Mouse (Mus musculus): ENCODE results near the gene Zfp839. TPM values are rescaled to one million over a fixed set of nuclear protein-coding genes. Genes with fewer than 3 reads are reported as not detected.

The Zfp839 gene
- 1.4 and 1.5 TPM in 2 replicates for polyA plus RNA-seq (2015; fragmentation: Nextera tagmentation; extraction: Ambion mirVana)

GRCm38 (mm10) chr12:110850010-110850928, at the start of gene Zfp839:
Gene Zfp839 (plus strand): TSS chr12:110850253.
- ATAC-seq (ENCODE audit: low read depth), result peak; percentile 53
- peak within 1 kb of the TSS; percentile 84 for H3K4me3 ChIP-seq (ENCODE audit: low read depth, low read length)
- WGBS (ENCODE audit: insufficient replicate concordance), result under 1% methylated on average over 76 of the region's 89 CpGs
- H3K4me2 ChIP-seq (ENCODE audit: low read depth, low read length), result peak within 1 kb of the TSS; percentile 84
- peak within 1 kb of the TSS; percentile 80 for H3K9ac ChIP-seq (ENCODE audit: low read depth, low read length)
- no peaks in the 10 kb centered on the region for H3K27me3 ChIP-seq (ENCODE audit: control insufficient read depth, insufficient read depth, low read depth, low read length)
- no peaks in the 10 kb centered on the region for H3K9me3 ChIP-seq (replicated peaks; ENCODE audit: control insufficient read depth, low read length)
- peaks cover 31% of the 10 kb centered on the region for H3K4me1 ChIP-seq (ENCODE audit: control insufficient read depth, low read depth, low read length)
- peak within 1 kb of the TSS; percentile 77 for H3K27ac ChIP-seq (ENCODE audit: low read length)
- H3K36me3 ChIP-seq (ENCODE audit: control insufficient read depth, insufficient read depth), result no peaks in the 10 kb centered on the region

- WGBS (ENCODE audit: insufficient replicate concordance), result 69% methylated on average over 10 of the region's 10 CpGs
- ATAC-seq (ENCODE audit: low read depth), result no peak
- no peaks in the 10 kb centered on the region for H3K9me3 ChIP-seq (replicated peaks; ENCODE audit: control insufficient read depth, low read length)
- peaks cover 2% of the 10 kb centered on the region; the same call in 1 of the 2 replicates for H3K4me1 ChIP-seq (ENCODE audit: control insufficient read depth, low read depth, low read length)
- no peaks in the 10 kb centered on the region for H3K27me3 ChIP-seq (ENCODE audit: control insufficient read depth, insufficient read depth, low read depth, low read length)
- no peak overlapping the region for H3K4me2 ChIP-seq (ENCODE audit: low read depth, low read length)
- no peak overlapping the region for H3K9ac ChIP-seq (ENCODE audit: low read depth, low read length)
- no peaks in the 10 kb centered on the region for H3K36me3 ChIP-seq (ENCODE audit: control insufficient read depth, insufficient read depth)
- H3K27ac ChIP-seq (ENCODE audit: low read length), result no peak overlapping the region
- no peak overlapping the region for H3K4me3 ChIP-seq (ENCODE audit: low read depth, low read length)
Observed at GRCm38 (mm10) chr12:110801876-110802464, 48.1 kb upstream of the Zfp839 start.

GRCm38 (mm10) chr12:110802674-110803297, 47.3 kb upstream of the Zfp839 start:
- Histone ChIP-seq H3K4me1 (ENCODE audit: control insufficient read depth, low read depth, low read length) (no peaks in the 10 kb centered on the region), H3K9ac (ENCODE audit: low read depth, low read length) (no peak overlapping the region), H3K27me3 (ENCODE audit: control insufficient read depth, insufficient read depth, low read depth, low read length) (no peaks in the 10 kb centered on the region), H3K27ac (ENCODE audit: low read length) (no peak overlapping the region), H3K4me2 (ENCODE audit: low read depth, low read length) (no peak overlapping the region), H3K36me3 (ENCODE audit: control insufficient read depth, insufficient read depth) (no peaks in the 10 kb centered on the region), H3K4me3 (ENCODE audit: low read depth, low read length) (no peak overlapping the region), H3K9me3 (replicated peaks; ENCODE audit: control insufficient read depth, low read length) (no peaks in the 10 kb centered on the region)
- 84% methylated on average over 5 of the region's 5 CpGs for WGBS (ENCODE audit: insufficient replicate concordance)
- no peak for ATAC-seq (ENCODE audit: low read depth)

- 66% methylated on average over 10 of the region's 10 CpGs for WGBS (ENCODE audit: insufficient replicate concordance)
- H3K27me3 ChIP-seq (ENCODE audit: control insufficient read depth, insufficient read depth, low read depth, low read length), result no peaks in the 10 kb centered on the region
- peak; percentile 50; the same call in 1 of the 2 replicates for ATAC-seq (ENCODE audit: low read depth)
- no peak overlapping the region for H3K4me3 ChIP-seq (ENCODE audit: low read depth, low read length)
- no peaks in the 10 kb centered on the region for H3K9me3 ChIP-seq (replicated peaks; ENCODE audit: control insufficient read depth, low read length)
- H3K4me1 ChIP-seq (ENCODE audit: control insufficient read depth, low read depth, low read length), result no peaks in the 10 kb centered on the region
- no peak overlapping the region for H3K27ac ChIP-seq (ENCODE audit: low read length)
- H3K4me2 ChIP-seq (ENCODE audit: low read depth, low read length), result no peak overlapping the region
- no peak overlapping the region for H3K9ac ChIP-seq (ENCODE audit: low read depth, low read length)
- H3K36me3 ChIP-seq (ENCODE audit: control insufficient read depth, insufficient read depth), result no peaks in the 10 kb centered on the region
Observed at GRCm38 (mm10) chr12:110804261-110804660, 45.8 kb upstream of the Zfp839 start.

- 70% methylated on average over 3 of the region's 3 CpGs for WGBS (ENCODE audit: insufficient replicate concordance)
- H3K4me3 ChIP-seq (ENCODE audit: low read depth, low read length), result no peak overlapping the region
- no peaks in the 10 kb centered on the region for H3K36me3 ChIP-seq (ENCODE audit: control insufficient read depth, insufficient read depth)
- H3K9ac ChIP-seq (ENCODE audit: low read depth, low read length), result no peak overlapping the region
- no peaks in the 10 kb centered on the region for H3K9me3 ChIP-seq (replicated peaks; ENCODE audit: control insufficient read depth, low read length)
- no peak for ATAC-seq (ENCODE audit: low read depth)
- no peak overlapping the region for H3K4me2 ChIP-seq (ENCODE audit: low read depth, low read length)
- H3K27ac ChIP-seq (ENCODE audit: low read length), result no peak overlapping the region
- H3K4me1 ChIP-seq (ENCODE audit: control insufficient read depth, low read depth, low read length), result no peaks in the 10 kb centered on the region
- no peaks in the 10 kb centered on the region for H3K27me3 ChIP-seq (ENCODE audit: control insufficient read depth, insufficient read depth, low read depth, low read length)
Observed at GRCm38 (mm10) chr12:110806301-110806970, 43.6 kb upstream of the Zfp839 start.

- no peak for ATAC-seq (ENCODE audit: low read depth)
- Histone ChIP-seq H3K9ac (ENCODE audit: low read depth, low read length) (no peak overlapping the region), H3K27ac (ENCODE audit: low read length) (no peak overlapping the region), H3K4me1 (ENCODE audit: control insufficient read depth, low read depth, low read length) (no peaks in the 10 kb centered on the region), H3K4me3 (ENCODE audit: low read depth, low read length) (no peak overlapping the region), H3K36me3 (ENCODE audit: control insufficient read depth, insufficient read depth) (no peaks in the 10 kb centered on the region), H3K4me2 (ENCODE audit: low read depth, low read length) (no peak overlapping the region), H3K27me3 (ENCODE audit: control insufficient read depth, insufficient read depth, low read depth, low read length) (no peaks in the 10 kb centered on the region), H3K9me3 (replicated peaks; ENCODE audit: control insufficient read depth, low read length) (no peaks in the 10 kb centered on the region)
- WGBS (ENCODE audit: insufficient replicate concordance), result 80% methylated on average over 10 of the region's 10 CpGs
Observed at GRCm38 (mm10) chr12:110808430-110808829, 41.6 kb upstream of the Zfp839 start.

- H3K27ac ChIP-seq (ENCODE audit: low read length), result no peak overlapping the region
Observed at GRCm38 (mm10) chr12:110808848-110809247, 41.2 kb upstream of the Zfp839 start.

GRCm38 (mm10) chr12:110813132-110813531, 36.9 kb upstream of the Zfp839 start:
- WGBS (ENCODE audit: insufficient replicate concordance), result 68% methylated on average over 9 of the region's 9 CpGs
- H3K4me3 ChIP-seq (ENCODE audit: low read depth, low read length), result no peak overlapping the region
- no peak overlapping the region for H3K4me2 ChIP-seq (ENCODE audit: low read depth, low read length)
- ATAC-seq (ENCODE audit: low read depth), result no peak
- no peak overlapping the region for H3K9ac ChIP-seq (ENCODE audit: low read depth, low read length)
- no peaks in the 10 kb centered on the region for H3K4me1 ChIP-seq (ENCODE audit: control insufficient read depth, low read depth, low read length)
- H3K9me3 ChIP-seq (replicated peaks; ENCODE audit: control insufficient read depth, low read length), result no peaks in the 10 kb centered on the region
- H3K36me3 ChIP-seq (ENCODE audit: control insufficient read depth, insufficient read depth), result no peaks in the 10 kb centered on the region
- no peak overlapping the region for H3K27ac ChIP-seq (ENCODE audit: low read length)
- no peaks in the 10 kb centered on the region for H3K27me3 ChIP-seq (ENCODE audit: control insufficient read depth, insufficient read depth, low read depth, low read length)

More at GRCm38 (mm10) chr12:110808848-110809247, 41.2 kb upstream of the Zfp839 start:
- Histone ChIP-seq H3K4me3 (ENCODE audit: low read depth, low read length) (no peak overlapping the region), H3K4me2 (ENCODE audit: low read depth, low read length) (no peak overlapping the region), H3K4me1 (ENCODE audit: control insufficient read depth, low read depth, low read length) (no peaks in the 10 kb centered on the region), H3K27me3 (ENCODE audit: control insufficient read depth, insufficient read depth, low read depth, low read length) (no peaks in the 10 kb centered on the region), H3K9me3 (replicated peaks; ENCODE audit: control insufficient read depth, low read length) (no peaks in the 10 kb centered on the region), H3K36me3 (ENCODE audit: control insufficient read depth, insufficient read depth) (no peaks in the 10 kb centered on the region), H3K9ac (ENCODE audit: low read depth, low read length) (no peak overlapping the region)
- WGBS (ENCODE audit: insufficient replicate concordance), result 76% methylated on average over 5 of the region's 5 CpGs
- ATAC-seq (ENCODE audit: low read depth), result no peak

Measured in liver, embryonic 16.5 days (tissue).